Mouse (Mus musculus): ENCODE measurements around the gene Tnfrsf12a. TPM values are rescaled to one million over a fixed set of nuclear protein-coding genes. Genes with fewer than 3 reads are reported as not detected.

The Tnfrsf12a gene
- total RNA-seq, 1 experiment: 138 TPM

- H3K9me3 ChIP-seq (ENCODE audit: control insufficient read depth, insufficient read depth, low read depth, low read length): no peaks in the 10 kb centered on the region
- no peak for DNase-seq (ENCODE audit: low read depth, low spot score)
- in situ Hi-C loops (cut with MboI; ENCODE audit: low sequenced_read_pairs in 2 of 2, unreplicated experiment in 2 of 2): no loop called here
- H3K9ac ChIP-seq (ENCODE audit: insufficient read depth, low read depth, low read length, poor library complexity, severe bottlenecking): no peak within 1 kb of the TSS
- no peaks in the 10 kb centered on the region for H3K36me3 ChIP-seq (ENCODE audit: control insufficient read depth, insufficient read depth, low read length, poor library complexity, severe bottlenecking)
- peaks cover 2 to 3% of the 10 kb centered on the region in 2 experiments; a peak in 1 of 4 replicates for H3K4me1 ChIP-seq (ENCODE audit: control insufficient read depth in 2 of 2, insufficient read depth in 2 of 2, low read length in 2 of 2, poor library complexity in 1 of 2)
- no peak for TF ChIP-seq CHD2 (IDR thresholded peaks at IDR 0.05; ENCODE audit: low read depth, low read length)
- TF ChIP-seq ZC3H11A (IDR thresholded peaks at IDR 0.05; ENCODE audit: borderline replicate concordance, low read depth, low read length): no peak
- no peak for TF ChIP-seq HCFC1 (IDR thresholded peaks at IDR 0.05; ENCODE audit: borderline replicate concordance, insufficient read depth, low read length)
- no peak for TF ChIP-seq MAFK (IDR thresholded peaks at IDR 0.05; ENCODE audit: insufficient read depth, low read depth, low read length)
- TF ChIP-seq ZNF384 (IDR thresholded peaks at IDR 0.05; ENCODE audit: low read depth, low read length): no peak
- H3K27ac ChIP-seq (ENCODE audit: insufficient read depth, low read depth, low read length, poor library complexity, severe bottlenecking): no peak within 1 kb of the TSS
- H3K4me3 ChIP-seq (ENCODE audit: insufficient read depth in 1 of 2, low read depth in 1 of 2, low read length in 2 of 2, poor library complexity in 1 of 2, severe bottlenecking in 1 of 2): no peak within 1 kb of the TSS
Measured at GRCm38 (mm10) chr17:23722376-23723125, 45.3 kb upstream of the Tnfrsf12a start, which contains the start of gene 1520401A03Rik. Gene 1520401A03Rik (minus strand): TSS chr17:23722783.

DNA sequence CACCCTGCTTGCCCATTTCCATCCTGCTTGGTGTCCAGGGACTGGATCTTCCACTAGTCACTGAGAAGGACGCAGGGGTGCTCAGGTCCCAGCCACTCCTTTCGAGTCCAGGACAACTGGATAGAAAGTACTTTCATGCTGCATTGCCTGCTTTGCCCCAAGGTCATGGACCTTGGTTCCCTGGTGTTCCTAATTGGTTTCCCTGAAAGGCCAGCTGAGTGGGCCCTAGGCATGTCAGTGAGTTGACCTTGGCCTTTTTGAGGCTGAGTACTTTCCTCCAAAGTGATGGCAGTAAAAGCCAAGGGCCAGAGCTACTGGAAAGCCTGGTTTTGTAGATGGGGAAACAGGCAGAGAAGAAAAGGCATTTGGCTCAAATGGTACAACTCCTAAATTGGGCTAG is 44.6 kb upstream of the Tnfrsf12a start:
- H3K4me3 ChIP-seq (ENCODE audit: insufficient read depth in 1 of 2, low read depth in 1 of 2, low read length in 2 of 2, poor library complexity in 1 of 2, severe bottlenecking in 1 of 2): no peak overlapping the region
- H3K36me3 ChIP-seq (ENCODE audit: control insufficient read depth, insufficient read depth, low read length, poor library complexity, severe bottlenecking): no peaks in the 10 kb centered on the region
- no peak for TF ChIP-seq HCFC1 (IDR thresholded peaks at IDR 0.05; ENCODE audit: borderline replicate concordance, insufficient read depth, low read length)
- TF ChIP-seq MAFK (IDR thresholded peaks at IDR 0.05; ENCODE audit: insufficient read depth, low read depth, low read length): no peak
- no peak for TF ChIP-seq CHD2 (IDR thresholded peaks at IDR 0.05; ENCODE audit: low read depth, low read length)
- TF ChIP-seq ZNF384 (IDR thresholded peaks at IDR 0.05; ENCODE audit: low read depth, low read length): no peak
- TF ChIP-seq ZC3H11A (IDR thresholded peaks at IDR 0.05; ENCODE audit: borderline replicate concordance, low read depth, low read length): no peak
- peaks cover 0 to 3% of the 10 kb centered on the region in 2 experiments; a peak in 1 of 4 replicates for H3K4me1 ChIP-seq (ENCODE audit: control insufficient read depth in 2 of 2, insufficient read depth in 2 of 2, low read length in 2 of 2, poor library complexity in 1 of 2)
- no peak overlapping the region for H3K9ac ChIP-seq (ENCODE audit: insufficient read depth, low read depth, low read length, poor library complexity, severe bottlenecking)
- no peak overlapping the region for H3K27ac ChIP-seq (ENCODE audit: insufficient read depth, low read depth, low read length, poor library complexity, severe bottlenecking)
- in situ Hi-C loops (cut with MboI; ENCODE audit: low sequenced_read_pairs in 2 of 2, unreplicated experiment in 2 of 2): no loop called here
- no peaks in the 10 kb centered on the region for H3K9me3 ChIP-seq (ENCODE audit: control insufficient read depth, insufficient read depth, low read depth, low read length)
- DNase-seq (ENCODE audit: low read depth, low spot score): no peak

DNA sequence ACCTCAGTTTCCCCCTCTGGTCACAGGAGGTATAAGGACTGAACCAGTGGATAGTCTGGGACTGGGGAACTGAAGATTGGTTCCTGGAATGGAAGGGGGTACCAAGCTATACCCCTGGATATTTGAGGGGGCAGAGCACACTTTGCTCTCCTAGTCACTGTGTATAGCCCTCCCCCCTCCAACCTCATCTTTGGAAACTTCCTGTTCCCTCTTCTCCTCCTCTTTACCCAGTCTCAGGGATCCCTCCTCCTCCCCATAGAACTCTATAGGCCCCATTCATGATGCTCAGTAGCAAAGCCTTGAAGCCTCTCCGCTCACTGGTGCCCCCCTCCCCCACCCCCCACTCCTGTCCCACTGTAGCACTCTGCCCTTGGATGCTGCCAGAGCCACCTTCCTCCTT is 42.2 kb upstream of the Tnfrsf12a start:
- no peak overlapping the region for H3K9ac ChIP-seq (ENCODE audit: insufficient read depth, low read depth, low read length, poor library complexity, severe bottlenecking)
- in situ Hi-C loops (cut with MboI; ENCODE audit: low sequenced_read_pairs in 2 of 2, unreplicated experiment in 2 of 2): no loop called here
- TF ChIP-seq MAFK (IDR thresholded peaks at IDR 0.05; ENCODE audit: insufficient read depth, low read depth, low read length) (no peak), CHD2 (IDR thresholded peaks at IDR 0.05; ENCODE audit: low read depth, low read length) (no peak), ZNF384 (IDR thresholded peaks at IDR 0.05; ENCODE audit: low read depth, low read length) (no peak), ZC3H11A (IDR thresholded peaks at IDR 0.05; ENCODE audit: borderline replicate concordance, low read depth, low read length) (no peak), HCFC1 (IDR thresholded peaks at IDR 0.05; ENCODE audit: borderline replicate concordance, insufficient read depth, low read length) (no peak)
- H3K36me3 ChIP-seq (ENCODE audit: control insufficient read depth, insufficient read depth, low read length, poor library complexity, severe bottlenecking): no peaks in the 10 kb centered on the region
- H3K4me3 ChIP-seq (ENCODE audit: insufficient read depth in 1 of 2, low read depth in 1 of 2, low read length in 2 of 2, poor library complexity in 1 of 2, severe bottlenecking in 1 of 2): no peak overlapping the region
- DNase-seq (ENCODE audit: low read depth, low spot score): no peak
- no peak overlapping the region for H3K27ac ChIP-seq (ENCODE audit: insufficient read depth, low read depth, low read length, poor library complexity, severe bottlenecking)
- H3K9me3 ChIP-seq (ENCODE audit: control insufficient read depth, insufficient read depth, low read depth, low read length): no peaks in the 10 kb centered on the region
- H3K4me1 ChIP-seq (ENCODE audit: control insufficient read depth in 2 of 2, insufficient read depth in 2 of 2, low read length in 2 of 2, poor library complexity in 1 of 2): no peaks in the 10 kb centered on the region

DNA sequence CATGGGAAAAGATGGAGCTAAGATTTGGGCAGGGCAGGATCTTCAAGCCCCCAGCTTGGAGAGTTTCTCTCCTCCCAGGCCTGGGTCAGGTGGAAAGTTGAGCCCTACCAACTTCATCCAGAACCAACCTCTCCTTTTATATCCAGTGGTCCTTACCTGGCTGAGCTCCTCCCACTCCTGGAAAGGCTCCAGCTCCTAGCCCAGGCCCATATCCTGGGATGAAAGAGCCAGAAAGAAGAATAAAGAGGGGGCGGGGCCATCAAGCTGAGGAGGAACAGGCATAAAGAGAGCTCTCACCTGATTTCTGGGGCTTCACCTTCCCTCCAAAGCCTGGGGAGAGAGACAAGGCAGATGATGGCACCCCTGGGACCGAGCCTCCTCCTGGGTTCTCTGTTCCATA is 39.7 kb upstream of the Tnfrsf12a start:
- Histone ChIP-seq H3K9ac (ENCODE audit: insufficient read depth, low read depth, low read length, poor library complexity, severe bottlenecking) (no peak overlapping the region), H3K27ac (ENCODE audit: insufficient read depth, low read depth, low read length, poor library complexity, severe bottlenecking) (no peak overlapping the region), H3K36me3 (ENCODE audit: control insufficient read depth, insufficient read depth, low read length, poor library complexity, severe bottlenecking) (no peaks in the 10 kb centered on the region), H3K9me3 (ENCODE audit: control insufficient read depth, insufficient read depth, low read depth, low read length) (no peaks in the 10 kb centered on the region), H3K4me3 (ENCODE audit: insufficient read depth in 1 of 2, low read depth in 1 of 2, low read length in 2 of 2, poor library complexity in 1 of 2, severe bottlenecking in 1 of 2) (no peak overlapping the region), H3K4me1 (ENCODE audit: control insufficient read depth in 2 of 2, insufficient read depth in 2 of 2, low read length in 2 of 2, poor library complexity in 1 of 2) (no peaks in the 10 kb centered on the region)
- no peak for TF ChIP-seq ZC3H11A (IDR thresholded peaks at IDR 0.05; ENCODE audit: borderline replicate concordance, low read depth, low read length)
- TF ChIP-seq CHD2 (IDR thresholded peaks at IDR 0.05; ENCODE audit: low read depth, low read length): no peak
- TF ChIP-seq ZNF384 (IDR thresholded peaks at IDR 0.05; ENCODE audit: low read depth, low read length): no peak
- no peak for TF ChIP-seq HCFC1 (IDR thresholded peaks at IDR 0.05; ENCODE audit: borderline replicate concordance, insufficient read depth, low read length)
- no peak for TF ChIP-seq MAFK (IDR thresholded peaks at IDR 0.05; ENCODE audit: insufficient read depth, low read depth, low read length)
- in situ Hi-C loops (cut with MboI; ENCODE audit: low sequenced_read_pairs in 2 of 2, unreplicated experiment in 2 of 2): no loop called here
- DNase-seq (ENCODE audit: low read depth, low spot score): no peak

Measured in ES-E14 (cell line).